Mouse (Mus musculus) layer of hippocampus, postnatal 14 days (tissue): ENCODE data around the gene Prss50. TPM values are rescaled to one million over a fixed set of nuclear protein-coding genes. Genes with fewer than 3 reads are reported as not detected.
"Not testable (repeated sequence)": the region's sequence is repeated elsewhere in the genome, so short reads cannot be mapped to it uniquely, and the experiment has no call there.

Experiments
- DNase-seq, 2 experiments: peaks; one replicate each; pipeline ENCODE4 v3.0.0; 2021 to 2022; ENCODE audit warnings: low spot score in 2 of 2, mixed read lengths in 1 of 2
- long read RNA-seq, 2 experiments: library from polyadenylated mRNA; stranded (forward); transcript quantifications; one replicate each; pipeline ENCODE4 v2.0.0; 2021
- total RNA-seq, 2 experiments: library from RNA; stranded (reverse); gene quantifications; 2 replicates each; pipeline ENCODE4 v1.2.3; 2021

The Prss50 gene
- under 1 TPM in 1 of 2 experiments, not detected in 1; 0.36 TPM for total RNA-seq
- long read RNA-seq, experiment 1, partial matches to known transcripts, result 0 of 1 reads
- long read RNA-seq, experiment 1, other reads (novel, unspliced or antisense), result 0 of 1 reads
- long read RNA-seq, experiment 2, result 0 reads

DNA sequence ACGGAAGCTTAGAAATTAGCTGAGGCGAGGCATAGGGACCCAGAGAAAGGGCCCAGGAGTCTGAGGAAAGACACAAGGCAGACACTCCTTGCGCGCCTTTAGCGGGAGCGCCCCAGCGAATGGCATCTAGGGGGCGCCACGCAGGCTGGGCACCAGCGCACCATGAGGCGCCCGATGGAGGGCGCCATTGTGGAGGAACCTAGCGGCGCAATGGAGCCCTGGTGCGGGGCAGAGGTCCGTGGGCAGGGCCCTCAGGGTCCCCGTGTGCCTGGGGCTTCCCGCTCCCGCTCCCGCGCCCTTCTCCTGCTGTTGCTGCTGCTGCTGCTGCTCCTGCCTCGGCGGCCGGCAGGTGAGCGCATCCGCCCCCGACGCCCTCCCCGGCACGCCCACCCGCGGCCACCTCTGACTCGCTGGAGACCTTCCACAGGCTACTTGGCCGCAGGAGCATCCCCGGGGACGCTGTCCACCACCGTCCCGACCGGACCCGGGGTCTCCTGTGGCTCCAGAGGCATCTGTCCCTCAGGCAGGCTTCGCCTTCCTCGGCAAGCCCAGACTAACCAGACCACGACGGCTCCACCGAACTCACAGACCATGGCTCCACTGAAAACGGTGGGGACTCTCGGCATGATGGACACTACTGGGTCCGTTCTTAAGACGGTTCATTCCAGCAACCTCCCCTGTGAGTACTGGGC is at the start of gene Prss50:
TSS of gene Prss50 (plus strand) at position 187 of the 692 bp plus-strand sequence.
- DNase-seq, result no peak

DNA sequence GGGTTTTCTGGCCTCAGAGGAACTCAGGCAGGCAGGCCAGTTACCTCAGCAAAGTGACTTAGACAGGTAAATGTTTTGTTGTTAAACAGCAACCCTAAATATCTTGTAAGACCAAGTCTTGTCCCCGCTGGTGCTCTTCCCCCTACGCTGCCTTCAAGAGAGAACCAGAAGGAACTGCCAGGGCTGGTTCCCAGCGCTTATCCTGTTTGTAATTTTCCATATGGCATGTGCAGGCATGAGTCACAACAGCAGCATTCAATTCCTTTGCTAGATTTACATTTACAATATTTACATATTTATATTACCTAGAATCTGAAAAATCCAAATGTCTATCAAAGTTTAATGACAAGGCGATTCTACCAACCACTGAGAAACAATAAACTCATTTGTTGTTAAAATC is 47.7 kb upstream of the Prss50 start:
- DNase-seq, result no peak

- DNase-seq, result no peak
These were observed 44.0 kb upstream of the Prss50 start, which contains the start of gene Prss44 for GRCm38 (mm10) chr9:110813789-110814188. Prss44 (plus strand) TSS chr9:110813994.

DNA sequence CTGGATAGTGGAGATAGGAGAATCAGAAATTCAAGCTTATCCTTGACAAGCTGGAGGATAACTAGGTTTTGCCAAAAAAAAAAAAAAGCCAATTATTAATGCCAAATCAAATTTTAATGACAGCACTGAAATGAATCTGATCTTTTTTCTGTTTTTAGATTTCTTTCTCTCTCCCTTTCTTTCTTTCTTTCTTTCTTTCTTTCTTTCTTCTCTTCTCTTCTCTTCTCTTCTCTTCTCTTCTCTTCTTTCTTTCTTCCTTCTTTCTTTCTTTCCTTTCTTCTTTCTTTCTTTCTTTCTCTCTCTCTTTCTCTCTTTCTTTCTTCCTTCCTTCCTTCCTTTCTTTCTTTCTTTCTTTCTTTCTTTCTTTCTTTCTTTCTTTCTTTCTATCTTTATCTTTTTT is 37.2 kb upstream of the Prss50 start:
- not testable (repeated sequence) for DNase-seq

- no peak for DNase-seq
These were observed 36.3 kb upstream of the Prss50 start for GRCm38 (mm10) chr9:110821436-110821835.

DNA sequence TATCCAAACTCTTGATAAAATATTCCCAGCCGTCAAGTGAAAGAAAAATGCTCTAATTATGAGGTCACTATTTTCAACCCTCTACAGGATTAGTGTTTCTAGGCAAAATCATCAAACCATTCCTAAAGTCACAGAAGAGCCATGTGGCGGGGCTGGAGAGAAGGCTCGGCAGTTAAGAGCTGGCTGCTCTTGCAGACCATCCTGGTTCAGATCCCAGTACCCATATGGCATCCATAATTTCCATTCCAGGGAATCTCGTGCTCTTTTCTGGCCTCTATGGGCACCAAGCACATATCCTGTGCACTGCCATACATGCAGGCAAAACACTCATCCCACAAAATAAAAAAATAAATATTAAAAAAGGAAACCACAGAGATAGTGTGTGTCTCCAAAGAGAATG is 32.3 kb upstream of the Prss50 start:
- peak in 1 of 2 experiments; percentile 15 for DNase-seq

- DNase-seq, result no peak
These were observed 31.9 kb upstream of the Prss50 start for GRCm38 (mm10) chr9:110825832-110826231.

- DNase-seq, result no peak
These were observed 31.4 kb upstream of the Prss50 start, which contains the start of gene Prss43 for GRCm38 (mm10) chr9:110826390-110826789. Prss43 (plus strand) TSS chr9:110826690.

DNA sequence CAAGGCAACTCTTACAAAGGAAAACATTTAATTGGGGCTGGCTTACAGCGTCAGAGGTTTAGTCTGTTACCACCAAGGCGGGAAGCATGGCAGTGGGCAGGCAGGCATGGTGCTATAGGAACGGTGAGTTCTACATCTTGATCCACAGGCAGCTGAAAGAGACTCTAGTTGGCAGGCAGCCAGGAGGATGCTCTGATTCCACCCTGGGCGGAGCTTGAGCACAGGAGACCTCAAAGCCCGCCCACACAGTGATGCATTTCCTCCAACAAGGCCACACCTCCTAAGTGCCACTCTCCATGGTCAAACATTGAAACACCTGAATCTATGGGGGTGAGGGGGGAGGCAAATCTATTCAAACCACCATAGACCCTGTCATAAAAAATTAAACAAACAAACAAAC is 24.7 kb upstream of the Prss50 start:
- no peak for DNase-seq

DNA sequence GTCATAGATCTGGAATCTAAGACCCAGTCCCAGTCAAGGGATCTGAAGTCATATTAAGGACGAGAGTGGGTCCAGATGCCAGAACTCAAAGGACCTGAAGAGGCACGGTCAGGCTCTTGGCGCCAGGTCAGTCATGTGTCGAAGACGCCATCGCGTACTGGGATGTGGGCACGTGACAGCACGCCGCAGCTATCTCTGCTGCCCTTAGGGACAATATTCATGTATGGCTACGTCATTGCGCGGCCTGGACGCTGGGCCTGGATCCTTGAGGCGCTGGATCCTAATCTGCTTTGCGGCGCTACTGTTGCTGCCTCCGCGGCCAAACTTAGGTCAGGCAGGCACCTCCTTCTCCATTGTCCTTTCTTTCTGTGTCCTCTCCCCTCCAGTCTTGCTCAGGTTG is 23.4 kb upstream of the Prss50 start, which contains the start of gene Prss45:
TSS of gene Prss45 (plus strand) at position 178 of the 400 bp plus-strand sequence.
- no peak for DNase-seq

- no peak for DNase-seq
These were observed 22.8 kb upstream of the Prss50 start for GRCm38 (mm10) chr9:110834961-110835360.

GRCm38 (mm10) chr9:110836112-110836511 is 21.7 kb upstream of the Prss50 start:
- peak; percentile 19 to 49 for DNase-seq

GRCm38 (mm10) chr9:110840905-110841304 is 16.9 kb upstream of the Prss50 start:
- no peak for DNase-seq

- no peak for DNase-seq
These were observed 16.3 kb upstream of the Prss50 start for GRCm38 (mm10) chr9:110841438-110841837.

DNA sequence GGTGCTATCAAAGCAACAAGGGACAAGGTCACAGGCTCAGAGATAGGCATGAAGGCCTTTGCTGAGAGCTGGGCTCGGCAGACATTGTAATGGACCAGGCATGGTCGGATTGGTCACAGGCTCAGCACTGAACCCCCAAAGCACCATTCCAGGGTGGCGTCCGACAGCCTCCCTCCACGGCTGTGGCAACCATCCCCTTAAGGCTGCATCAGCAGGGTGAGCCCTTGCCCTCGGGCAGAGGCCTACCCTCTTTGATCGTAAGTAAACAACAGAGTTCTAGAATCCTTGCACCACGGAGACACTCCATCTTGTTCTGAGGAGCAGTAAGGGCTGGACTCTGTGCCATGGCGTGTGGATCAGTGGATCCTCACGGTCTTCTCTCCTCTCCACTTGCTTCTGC is 13.6 kb upstream of the Prss50 start, which contains the start of gene Prss46:
TSS of gene Prss46 (plus strand) at position 301 of the 400 bp plus-strand sequence.
- no peak for DNase-seq

- no peak for DNase-seq
These were observed 8.6 kb upstream of the Prss50 start for GRCm38 (mm10) chr9:110849162-110849561.

DNA sequence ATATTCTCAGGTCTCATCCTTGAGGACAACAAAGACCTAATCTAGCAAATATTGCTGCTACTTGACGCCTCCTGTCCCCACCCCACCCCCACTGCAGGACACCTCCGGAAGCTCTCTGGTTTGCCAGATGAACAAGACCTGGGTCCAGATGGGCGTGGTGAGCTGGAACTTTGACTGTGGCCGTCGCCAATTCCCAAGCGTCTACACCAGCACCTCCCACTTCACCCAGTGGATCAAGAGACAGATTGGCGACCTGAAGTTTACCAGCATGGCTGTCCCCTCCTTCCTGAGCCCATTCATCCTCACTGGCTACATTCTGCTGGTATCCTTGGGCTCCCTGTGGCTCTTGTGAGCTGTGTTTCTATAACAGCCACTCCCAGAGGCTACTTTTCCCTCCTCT is 1.9 kb upstream of the Prss50 start:
- DNase-seq, result no peak

DNA sequence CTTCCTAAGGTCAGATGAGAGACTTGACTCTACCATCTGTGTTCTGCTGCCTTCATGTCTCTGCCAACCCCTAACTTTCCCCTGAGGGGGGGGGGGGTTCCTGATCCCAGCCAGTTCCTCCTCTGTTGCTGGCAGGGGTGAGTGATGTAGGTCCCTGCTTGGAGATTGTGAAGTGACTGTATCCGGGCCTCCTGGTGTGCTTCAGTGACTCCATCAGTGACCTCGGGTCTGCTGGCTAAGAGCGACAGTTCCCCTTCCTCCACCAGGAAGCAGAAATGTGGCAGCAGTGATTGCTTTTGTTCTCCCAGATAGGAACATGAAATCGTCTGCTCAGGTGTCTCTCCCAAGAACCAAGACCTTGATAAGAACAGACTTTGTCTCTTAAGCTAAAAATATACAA is 847 bp upstream of the Prss50 start:
- DNase-seq, result no peak

DNA sequence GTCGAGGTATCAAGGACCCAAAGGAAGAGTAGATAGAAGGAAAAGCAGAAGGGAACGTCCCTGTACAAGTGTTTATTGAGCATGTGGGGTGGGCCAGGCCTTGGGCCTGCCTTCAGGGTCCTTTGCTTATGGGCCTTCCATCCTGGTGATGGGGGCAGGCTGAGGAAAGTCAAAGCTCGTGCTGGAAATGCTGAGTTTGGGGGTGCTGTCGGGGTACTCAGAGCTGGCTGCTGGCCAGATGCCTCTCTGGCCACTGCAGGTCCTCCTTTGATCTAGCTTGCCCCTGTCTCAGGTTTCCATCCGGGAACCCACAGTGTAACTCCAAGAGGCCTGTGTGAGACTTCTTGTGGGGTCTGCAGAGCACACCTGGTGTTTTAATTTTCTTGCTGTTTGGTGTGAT is 756 bp downstream of the Prss50 start:
- DNase-seq, result no peak

DNA sequence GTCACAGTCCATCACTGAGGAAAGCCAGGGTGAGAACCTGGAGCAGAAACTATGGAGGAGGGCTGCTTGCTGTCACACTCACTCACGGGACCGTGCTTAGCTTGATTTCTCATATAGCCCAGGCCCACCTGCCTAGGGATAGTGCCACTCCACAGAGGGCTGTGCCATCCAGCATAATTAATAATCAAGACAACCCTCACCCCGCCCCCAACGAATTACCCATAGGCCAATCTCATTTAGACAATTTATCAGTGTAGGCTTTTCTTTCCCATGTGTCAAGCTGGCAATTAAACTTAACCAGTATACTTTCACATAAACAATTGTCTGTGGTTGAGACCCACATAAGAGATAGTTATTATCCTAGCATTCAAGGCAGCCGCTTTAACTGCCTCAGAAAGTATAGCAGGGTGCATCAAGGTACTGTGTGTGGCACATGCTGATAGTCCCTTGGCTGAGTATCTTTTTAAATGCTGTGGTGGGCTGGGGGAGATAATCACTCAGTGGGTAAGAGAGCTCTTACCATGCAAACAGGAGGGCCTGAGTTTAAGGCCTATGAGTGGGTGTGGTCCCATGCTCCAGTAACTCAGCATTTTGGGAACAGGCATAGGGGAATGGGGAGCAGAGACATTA is 1.3 kb downstream of the Prss50 start:
- DNase-seq, result no peak

DNA sequence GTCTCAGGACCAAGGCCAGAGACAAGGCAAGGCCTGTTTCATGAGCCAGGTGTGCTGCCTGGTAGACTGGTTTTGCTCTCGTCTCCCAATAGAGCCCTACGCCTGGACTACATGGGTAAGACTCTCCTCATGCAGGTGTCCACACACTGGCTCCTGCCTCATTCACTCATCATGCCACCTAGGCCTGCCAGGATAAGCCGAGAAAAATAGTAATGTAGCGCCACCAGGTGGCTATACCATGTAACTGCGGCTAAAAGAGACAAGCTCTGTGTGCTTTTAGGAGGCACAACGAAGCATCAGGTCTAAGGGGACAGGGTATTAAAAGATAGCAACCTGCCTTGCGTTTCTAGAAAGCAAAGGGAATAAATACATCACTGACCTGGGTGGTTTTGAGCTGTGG is 13.3 kb downstream of the Prss50 start:
- DNase-seq, result peak; percentile 60 to 77
